Mouse (Mus musculus) erythroid progenitor cell, adult 5-6 weeks (primary cell): Measurements from ENCODE around the gene Moap1. TPM values are rescaled to one million over a fixed set of nuclear protein-coding genes. Genes with fewer than 3 reads are reported as not detected.

Experiments
- ATAC-seq: replicated peaks from 2 replicates; pipeline ENCODE4 v1.8.0; 2016; ENCODE audit warnings: moderate number of reproducible peaks, mild to moderate bottlenecking, moderate TSS enrichment, inconsistent platforms; ENCODE audit not compliant: poor library complexity, low FRiP score, severe bottlenecking
- total RNA-seq, 2 experiments: library from RNA; stranded (forward) in 1 of 2; stranded (reverse) in 1 of 2; fragments of 150-400 nt in 1 of 2; fragments of 186-747, 209-891 nt in 1 of 2; gene quantifications; 2 replicates each; pipeline versions ENCODE4 v1.2.3 to v1.2.4; 2015 to 2017; ENCODE audit warnings: low replicate concordance in 2 of 2

The Moap1 gene
- total RNA-seq, 2 experiments from 2014 or later: 10.5 TPM; not detected in 1

GRCm38 (mm10) chr12:102744839-102745238 is 1.4 kb upstream of the Moap1 start:
- ATAC-seq: no peak

DNA sequence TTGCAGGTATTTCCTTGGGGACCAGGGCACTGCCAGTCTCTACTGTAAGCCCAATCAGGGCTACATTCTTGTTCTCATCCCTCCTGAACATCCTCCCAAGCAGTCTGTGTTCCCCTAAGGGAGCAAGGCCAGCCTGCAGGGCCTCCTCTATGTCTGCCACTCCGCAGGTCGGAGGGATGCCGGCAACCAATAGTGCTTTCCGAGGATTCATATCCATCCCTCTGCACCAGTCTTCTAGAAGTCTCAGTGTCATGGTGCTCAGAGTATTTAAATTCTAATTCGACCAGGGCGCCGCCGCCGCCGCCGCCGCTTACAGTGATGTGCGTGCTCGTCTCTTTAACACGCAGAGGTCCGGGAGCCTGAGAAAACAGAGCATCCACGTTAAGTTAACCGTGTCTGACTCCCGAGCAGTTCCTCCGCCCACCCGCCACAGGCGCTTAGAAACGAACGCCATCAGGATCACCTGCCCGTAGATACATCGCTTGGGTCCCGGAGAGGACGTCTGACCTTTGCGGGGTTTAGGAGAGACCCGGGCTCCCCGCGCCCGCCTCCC is 349 bp downstream of the Moap1 start:
- ATAC-seq: peak; percentile 72

- no peak for ATAC-seq
Observed at GRCm38 (mm10) chr12:102742056-102742455, 1.4 kb downstream of the Moap1 start.

DNA sequence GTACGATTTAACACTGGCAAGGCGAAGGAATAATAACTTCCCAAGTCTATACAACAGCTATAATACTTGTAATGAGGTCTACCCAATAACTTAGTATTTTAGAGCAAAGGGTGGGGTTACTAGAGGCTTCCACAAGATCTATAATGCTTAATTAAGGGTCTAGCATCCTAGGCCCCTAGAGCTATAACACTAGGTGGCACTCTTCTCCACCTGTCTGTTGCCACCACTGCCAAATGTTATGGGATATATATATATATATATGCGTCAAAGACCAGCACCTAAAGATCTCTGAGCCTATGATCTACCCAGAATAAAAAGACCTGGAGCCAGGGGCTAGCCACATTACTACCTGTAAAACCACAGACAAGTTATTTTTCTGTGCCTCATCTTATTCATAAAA is 3.2 kb downstream of the Moap1 start:
- no peak for ATAC-seq

GRCm38 (mm10) chr12:102739096-102739495 is 4.4 kb downstream of the Moap1 start:
- ATAC-seq: no peak

GRCm38 (mm10) chr12:102733381-102733780 is 10.1 kb downstream of the Moap1 start:
- ATAC-seq: peak; percentile 70; the same call in 1 of the 2 replicates

GRCm38 (mm10) chr12:102730798-102731619 is 12.5 kb downstream of the Moap1 start:
- ATAC-seq: no peak

DNA sequence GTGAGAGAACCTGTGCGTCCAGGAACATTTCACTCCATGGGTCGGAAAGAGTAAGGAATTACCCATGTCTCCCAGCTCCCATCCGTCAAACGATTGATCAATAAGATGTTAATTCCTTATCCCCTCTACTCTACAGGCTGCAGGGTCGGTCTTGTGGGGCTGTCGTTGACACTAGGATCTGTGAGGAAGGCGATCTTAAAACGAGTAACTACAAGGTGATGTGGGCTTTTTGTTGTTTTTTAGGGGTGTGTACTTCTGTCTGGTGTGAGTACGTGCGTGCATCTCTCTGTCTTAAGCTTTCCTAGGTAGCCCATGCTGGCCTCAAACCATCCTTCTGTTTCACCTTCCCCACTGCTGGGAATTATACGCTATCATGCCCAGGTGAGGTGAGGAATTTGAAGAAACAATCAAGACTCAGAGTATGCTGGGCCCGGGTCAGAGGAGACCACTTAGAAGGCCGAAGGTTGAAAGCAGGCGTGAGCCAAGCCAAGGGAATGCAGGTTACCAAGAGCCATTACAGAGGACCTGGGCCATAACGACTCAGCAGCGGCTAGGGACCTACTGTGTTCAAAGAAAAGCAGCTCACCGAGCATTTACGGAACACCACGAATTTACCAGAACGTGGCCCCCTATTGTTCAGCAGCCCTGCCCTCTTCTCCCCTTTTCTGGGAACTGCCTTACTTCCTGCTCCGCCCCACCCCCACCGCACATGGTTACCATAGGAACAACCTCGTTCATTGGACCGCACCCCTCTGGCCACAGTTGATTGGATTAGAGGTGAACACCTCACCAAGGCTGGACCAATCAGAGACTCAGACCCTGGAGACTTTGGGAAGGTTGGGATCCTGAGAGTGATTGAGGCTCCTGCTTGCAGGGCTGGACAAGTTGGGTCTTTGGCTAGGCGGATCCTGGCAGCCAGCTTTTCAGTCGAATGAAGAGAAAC is 13.3 kb downstream of the Moap1 start:
- ATAC-seq: peak; percentile 65

- ATAC-seq: no peak
Observed at GRCm38 (mm10) chr12:102725761-102726175, 17.7 kb downstream of the Moap1 start.

DNA sequence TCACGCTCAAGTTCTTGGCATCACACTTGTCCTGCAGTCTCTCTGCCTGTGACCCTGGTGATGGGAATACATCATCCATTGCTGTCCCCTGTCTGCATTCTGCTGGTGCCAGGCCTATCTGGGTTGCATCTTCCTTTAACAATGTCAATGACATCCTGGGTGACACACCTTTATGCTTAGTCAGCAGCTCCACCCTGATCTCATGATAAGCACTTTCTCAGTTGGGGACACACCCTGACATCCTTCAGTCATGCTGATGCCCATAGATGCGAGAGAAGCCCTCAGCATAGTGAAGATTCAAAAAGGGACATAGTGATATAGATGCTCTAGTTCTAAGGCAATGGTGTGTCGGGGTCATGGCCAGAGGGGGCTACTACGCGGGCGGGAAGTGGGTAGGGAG is 18.3 kb downstream of the Moap1 start:
- ATAC-seq: no peak

- no peak for ATAC-seq
Observed at GRCm38 (mm10) chr12:102723861-102724260, 19.6 kb downstream of the Moap1 start.

DNA sequence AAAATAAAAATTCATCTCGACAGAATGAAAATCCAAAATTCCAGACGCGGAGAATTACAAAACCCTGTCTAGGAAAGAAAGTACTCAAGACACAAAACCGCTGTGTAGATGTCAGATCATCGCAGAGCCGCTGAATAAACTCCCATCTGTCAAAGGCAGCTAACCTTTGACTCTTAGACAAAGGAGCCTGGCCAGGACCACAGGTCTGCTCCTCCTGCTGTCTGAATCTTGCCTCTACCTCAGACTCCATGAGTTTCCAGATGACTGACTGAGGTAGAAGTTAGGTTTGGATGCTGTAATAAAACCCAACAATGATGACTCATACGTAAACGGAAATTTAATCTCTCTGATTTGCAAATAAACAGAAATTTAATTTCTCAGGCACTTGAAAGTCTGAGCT is 20.5 kb downstream of the Moap1 start:
- no peak for ATAC-seq

GRCm38 (mm10) chr12:102722451-102722850 is 21.0 kb downstream of the Moap1 start:
- ATAC-seq: no peak

DNA sequence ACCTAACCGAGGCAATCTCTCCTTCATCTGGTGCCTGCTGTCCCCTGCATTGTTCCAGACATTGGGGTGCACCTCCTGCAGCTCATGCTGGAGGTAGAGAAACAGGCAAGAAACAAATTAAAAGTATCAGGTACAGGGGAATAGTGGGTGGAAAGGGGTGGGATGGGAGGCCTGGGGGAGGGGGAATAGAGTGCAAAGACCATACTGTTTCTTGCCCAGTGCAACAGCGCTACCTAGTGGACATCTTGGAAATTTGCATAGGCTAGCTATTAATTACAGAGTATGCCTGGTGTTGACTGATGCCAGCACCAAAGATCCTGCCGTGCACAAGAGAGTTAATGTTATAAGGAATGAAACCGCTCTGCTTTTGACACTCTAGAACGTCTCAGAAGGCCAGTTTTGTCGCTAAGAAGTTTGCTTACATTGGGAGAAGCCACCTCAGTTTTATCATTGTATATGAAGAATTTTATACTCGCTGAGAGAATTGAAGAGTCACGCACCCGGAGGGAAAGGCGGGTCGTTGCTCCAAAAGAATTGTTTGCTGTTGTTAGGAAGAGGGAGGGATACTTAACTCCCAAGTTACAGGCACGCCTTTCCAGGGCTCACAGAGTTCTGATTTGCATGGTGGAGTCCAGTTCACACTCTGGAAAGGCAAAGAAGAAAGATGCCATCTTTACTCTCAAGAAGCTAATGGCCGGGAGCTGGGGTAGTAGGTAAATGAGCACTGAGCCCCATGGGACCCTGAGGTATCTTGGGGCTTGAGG is 23.7 kb downstream of the Moap1 start:
- no peak for ATAC-seq

DNA sequence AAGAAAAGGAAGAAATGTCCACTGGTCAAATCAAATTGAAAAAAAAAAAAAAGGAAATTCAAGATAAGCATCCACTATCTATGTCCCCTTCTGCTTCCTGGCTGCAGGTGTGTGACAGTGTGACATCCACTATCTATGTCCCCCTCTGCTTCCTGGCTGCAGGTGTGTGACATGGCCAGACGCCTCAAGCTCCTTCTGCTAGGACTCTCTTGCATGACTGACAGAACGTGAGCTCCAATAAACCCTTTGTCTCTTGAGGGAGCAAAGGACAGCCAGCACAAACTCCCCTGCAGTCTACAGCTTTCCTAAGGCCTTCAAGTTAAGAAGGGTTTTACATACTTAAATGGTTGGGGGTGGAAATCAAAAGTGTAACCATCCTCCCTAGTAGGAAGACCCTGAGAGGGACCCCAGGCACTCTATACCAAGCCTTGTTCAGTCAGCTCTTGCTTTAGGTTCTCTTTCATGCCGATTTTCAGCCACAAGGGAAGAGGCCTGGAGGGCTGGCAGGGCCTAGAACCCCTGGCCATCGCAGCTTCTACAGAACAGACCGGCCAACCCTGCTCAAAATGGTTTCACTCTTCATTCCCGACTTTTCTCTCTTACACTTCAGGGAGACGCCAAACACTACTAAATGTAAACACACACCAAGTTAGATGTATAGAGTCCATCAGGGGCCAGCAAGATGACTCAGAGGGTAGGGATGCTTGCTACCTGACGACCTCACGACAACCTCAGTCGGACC is 28.6 kb downstream of the Moap1 start:
- ATAC-seq: no peak

GRCm38 (mm10) chr12:102714116-102714515 is 29.3 kb downstream of the Moap1 start:
- no peak for ATAC-seq

- ATAC-seq: no peak
Observed at GRCm38 (mm10) chr12:102713153-102713865, 30.2 kb downstream of the Moap1 start.

GRCm38 (mm10) chr12:102710851-102711375 is 32.5 kb downstream of the Moap1 start:
- ATAC-seq: no peak
